Comparison of ENCODE assay signal across 8 mouse cellular contexts in genomic region chr19:23687296-23688021, GRCm38 (mm10). TPM values are rescaled to one million over a fixed set of nuclear protein-coding genes. Genes with fewer than 3 reads are reported as not detected.
DNase-seq lines count a peak whose midpoint lies in the region; ATAC-seq and TF ChIP-seq lines count a peak whose summit lies in the region.

TSS of gene Ptar1 (plus strand) at chr19:23687429.

- peaks cover 18% of the 10 kb centered on the region for H3K4me1 ChIP-seq in embryonic facial prominence, embryonic 10.5 days
- H3K4me1 ChIP-seq in limb, embryonic 11.5 days (ENCODE audit: control insufficient read depth, insufficient read depth, low read length) = no peaks in the 10 kb centered on the region
- peaks cover 21% of the 10 kb centered on the region for H3K4me1 ChIP-seq in midbrain, embryonic 13.5 days (replicated peaks)
- H3K4me1 ChIP-seq in small intestine, adult 2 months (ENCODE audit: control insufficient read depth, insufficient read depth, insufficient read length, low read length) = peaks cover 2% of the 10 kb centered on the region; the same call in 1 of the 2 replicates

- peak within 1 kb of the TSS; percentile 99 for H3K27ac ChIP-seq in embryonic facial prominence, embryonic 10.5 days (replicated peaks)
- peak within 1 kb of the TSS; percentile 86 for H3K27ac ChIP-seq in limb, embryonic 11.5 days (replicated peaks; ENCODE audit: low read depth, low read length)
- H3K27ac ChIP-seq in midbrain, embryonic 13.5 days = peak within 1 kb of the TSS; percentile 94
- peak within 1 kb of the TSS; percentile 77 for H3K27ac ChIP-seq in small intestine, adult 2 months (ENCODE audit: insufficient read depth, low read depth, low read length)

- peak; percentile 87 for DNase-seq in 3134 (ENCODE audit: extremely low read depth, insufficient read length, low spot score)
- peak; percentile 96 for DNase-seq in adrenal gland, postnatal 14 days
- DNase-seq in embryonic facial prominence, embryonic 10.5 days (ENCODE audit: low spot score) = peak; percentile 94
- DNase-seq in heart, adult 11 months = peak; percentile 99
- peak; percentile 88 for DNase-seq in kidney, adult 11 months
- DNase-seq in limb, embryonic 11.5 days (ENCODE audit: low spot score) = peak; percentile 95

- H3K27me3 ChIP-seq in embryonic facial prominence, embryonic 10.5 days (replicated peaks; ENCODE audit: low read depth, poor library complexity, severe bottlenecking) = no peaks in the 10 kb centered on the region
- H3K27me3 ChIP-seq in limb, embryonic 11.5 days (ENCODE audit: control insufficient read depth, insufficient read depth, low read length) = no peaks in the 10 kb centered on the region
- no peaks in the 10 kb centered on the region for H3K27me3 ChIP-seq in midbrain, embryonic 13.5 days
- no peaks in the 10 kb centered on the region for H3K27me3 ChIP-seq in small intestine, adult 2 months (ENCODE audit: control insufficient read depth, insufficient read depth, low read length)

- TF ChIP-seq POLR2A in small intestine, adult 2 months (IDR thresholded peaks at IDR 0.05; ENCODE audit: low read depth, low read length) = peak; percentile 72

- peak within 1 kb of the TSS; percentile 88 for H3K4me3 ChIP-seq in embryonic facial prominence, embryonic 10.5 days
- peak within 1 kb of the TSS; percentile 79 for H3K4me3 ChIP-seq in limb, embryonic 11.5 days (ENCODE audit: low read depth, low read length)
- H3K4me3 ChIP-seq in midbrain, embryonic 13.5 days (replicated peaks) = peak within 1 kb of the TSS; percentile 70
- H3K4me3 ChIP-seq in small intestine, adult 2 months (ENCODE audit: low read depth, low read length) = peak within 1 kb of the TSS; percentile 89

- peak within 1 kb of the TSS; percentile 61 for H3K4me2 ChIP-seq in limb, embryonic 11.5 days (ENCODE audit: low read depth, severe bottlenecking)
- H3K4me2 ChIP-seq in midbrain, embryonic 13.5 days (replicated peaks) = peak within 1 kb of the TSS; percentile 68

- peak within 1 kb of the TSS; percentile 92 for H3K9ac ChIP-seq in limb, embryonic 11.5 days (ENCODE audit: low read length)
- H3K9ac ChIP-seq in midbrain, embryonic 13.5 days (replicated peaks) = peak within 1 kb of the TSS; percentile 83

- no peaks in the 10 kb centered on the region for H3K9me3 ChIP-seq in embryonic facial prominence, embryonic 10.5 days
- no peaks in the 10 kb centered on the region for H3K9me3 ChIP-seq in limb, embryonic 11.5 days (ENCODE audit: control insufficient read depth, low read length)
- H3K9me3 ChIP-seq in midbrain, embryonic 13.5 days = no peaks in the 10 kb centered on the region

- peak; percentile 90 for ATAC-seq in limb, embryonic 11.5 days (ENCODE audit: insufficient number of reproducible peaks, low FRiP score, low TSS enrichment, low read depth)
- ATAC-seq in midbrain, embryonic 13.5 days = peak; percentile 96

- TF ChIP-seq CTCF in small intestine, adult 2 months (IDR thresholded peaks at IDR 0.05; ENCODE audit: extremely low read depth, insufficient read length, insufficient replicate concordance, low read depth, low read length) = no peak

- under 1% methylated on average over 93 of the region's 93 CpGs for WGBS in embryonic facial prominence, embryonic 10.5 days
- WGBS in limb, embryonic 11.5 days = under 1% methylated on average over 93 of the region's 93 CpGs
- under 1% methylated on average over 92 of the region's 93 CpGs for WGBS in midbrain, embryonic 13.5 days
- under 1% methylated on average over 93 of the region's 93 CpGs for WGBS in small intestine, adult 2 months

- no peaks in the 10 kb centered on the region for H3K36me3 ChIP-seq in embryonic facial prominence, embryonic 10.5 days (replicated peaks)
- no peaks in the 10 kb centered on the region for H3K36me3 ChIP-seq in limb, embryonic 11.5 days (ENCODE audit: control insufficient read depth, insufficient read depth, low read length)
- H3K36me3 ChIP-seq in midbrain, embryonic 13.5 days = no peaks in the 10 kb centered on the region
- no peaks in the 10 kb centered on the region for H3K36me3 ChIP-seq in small intestine, adult 2 months (ENCODE audit: control insufficient read depth, insufficient read depth, low read length)

RNA-seq across cellular contexts. Expression of gene Ptar1, which starts in this region (rescaled TPM):
- total RNA-seq in adrenal gland, postnatal 14 days (2021) = 26.1 and 27.9 TPM in 2 replicates
- 8.1 and 8.8 TPM in 2 replicates for polyA plus RNA-seq in embryonic facial prominence, embryonic 10.5 days (2016; fragmentation: Nextera tagmentation; extraction: Ambion mirVana)
- polyA plus RNA-seq in limb, embryonic 11.5 days (2014; fragmentation: Nextera tagmentation; extraction: Ambion mirVana) = 7.3 and 7.9 TPM in 2 replicates
- polyA plus RNA-seq in midbrain, embryonic 13.5 days (2015; fragmentation: Nextera tagmentation; extraction: Ambion mirVana) = 4.3 and 5.8 TPM in 2 replicates
- polyA plus RNA-seq in small intestine, adult 2 months (2012; rRNA removed) = 0.27 and 0.79 TPM in 2 replicates

Comparison
In these comparisons a context has a peak if more than half of its experiments do, and no peak if none do; other contexts are left out.
1. Peak in every context shown above with its lines: DNase-seq, ATAC-seq, H3K4me3 ChIP-seq and H3K27ac ChIP-seq.